In genomic region chr2:118846246-118846645, GRCm38 (mm10) we compare ENCODE assay signal across 10 mouse cellular contexts. TPM values are rescaled to one million over a fixed set of nuclear protein-coding genes. Genes with fewer than 3 reads are reported as not detected.
DNase-seq lines count a peak whose midpoint lies in the region; ATAC-seq lines count a peak whose summit lies in the region.
"Had no signal": no experiment of that assay in that cellular context is flagged by ENCODE, and none has a peak within 500 bp of the region (broad histone marks: within the 10 kb centered on the region; RNA-seq: fewer than 3 reads in every experiment).

No protein-coding gene starts in this region.

- H3K27me3 ChIP-seq in forebrain, embryonic 15.5 days, result no peaks in the 10 kb centered on the region
- H3K27me3 ChIP-seq in forebrain, embryonic 12.5 days, result no peaks in the 10 kb centered on the region
- H3K27me3 ChIP-seq in liver, embryonic 15.5 days, result peaks cover 22% of the 10 kb centered on the region; the same call in 1 of the 2 replicates
- no peaks in the 10 kb centered on the region for H3K27me3 ChIP-seq in heart, embryonic 10.5 days (ENCODE audit: insufficient read depth, poor library complexity, severe bottlenecking)
- no peaks in the 10 kb centered on the region for H3K27me3 ChIP-seq in midbrain, embryonic 10.5 days (ENCODE audit: low read depth, poor library complexity, severe bottlenecking)
- H3K27me3 ChIP-seq: hindbrain, embryonic 12.5 days; lung, embryonic 15.5 days had no signal

- no peak overlapping the region for H3K4me3 ChIP-seq in forebrain, embryonic 15.5 days
- no peak overlapping the region for H3K4me3 ChIP-seq in forebrain, embryonic 12.5 days (replicated peaks)
- H3K4me3 ChIP-seq in liver, embryonic 15.5 days (replicated peaks), result no peak overlapping the region
- no peak overlapping the region for H3K4me3 ChIP-seq in heart, embryonic 10.5 days
- no peak overlapping the region for H3K4me3 ChIP-seq in midbrain, embryonic 10.5 days
- H3K4me3 ChIP-seq: hindbrain, embryonic 12.5 days; lung, embryonic 15.5 days had no signal

- ATAC-seq in forebrain, embryonic 15.5 days (replicated peaks), result peak; percentile 70; the same call in 1 of the 2 replicates
- no peak for ATAC-seq in forebrain, embryonic 12.5 days (ENCODE audit: low FRiP score)
- peak; percentile 59 for ATAC-seq in liver, embryonic 15.5 days (ENCODE audit: insufficient read depth)

- no peak overlapping the region for H3K4me2 ChIP-seq in forebrain, embryonic 15.5 days (replicated peaks)
- H3K4me2 ChIP-seq in forebrain, embryonic 12.5 days, result no peak overlapping the region
- H3K4me2 ChIP-seq in liver, embryonic 15.5 days, result no peak overlapping the region
- H3K4me2 ChIP-seq: hindbrain, embryonic 12.5 days; lung, embryonic 15.5 days had no signal

- no peaks in the 10 kb centered on the region for H3K36me3 ChIP-seq in forebrain, embryonic 15.5 days
- H3K36me3 ChIP-seq in forebrain, embryonic 12.5 days (replicated peaks), result no peaks in the 10 kb centered on the region
- H3K36me3 ChIP-seq in liver, embryonic 15.5 days (replicated peaks), result no peaks in the 10 kb centered on the region
- no peaks in the 10 kb centered on the region for H3K36me3 ChIP-seq in heart, embryonic 10.5 days
- H3K36me3 ChIP-seq in midbrain, embryonic 10.5 days, result no peaks in the 10 kb centered on the region
- H3K36me3 ChIP-seq: hindbrain, embryonic 12.5 days; lung, embryonic 15.5 days had no signal

- DNase-seq in 416B (ENCODE audit: low read depth), result peak; percentile 23
- peak; percentile 60 for DNase-seq in kidney, adult 11 months
- DNase-seq in embryo, embryonic 9.5 days (ENCODE audit: extremely low spot score), result no peak
- DNase-seq in heart, embryonic 10.5 days (ENCODE audit: low spot score), result no peak
- DNase-seq in midbrain, embryonic 10.5 days (ENCODE audit: low spot score), result no peak

- no peak overlapping the region for H3K9ac ChIP-seq in forebrain, embryonic 15.5 days (replicated peaks)
- H3K9ac ChIP-seq in forebrain, embryonic 12.5 days, result no peak overlapping the region
- no peak overlapping the region for H3K9ac ChIP-seq in liver, embryonic 15.5 days
- H3K9ac ChIP-seq: hindbrain, embryonic 12.5 days; lung, embryonic 15.5 days had no signal

- peaks cover 5% of the 10 kb centered on the region; the same call in 1 of the 2 replicates for H3K4me1 ChIP-seq in forebrain, embryonic 15.5 days
- no peaks in the 10 kb centered on the region for H3K4me1 ChIP-seq in forebrain, embryonic 12.5 days
- peaks cover 19% of the 10 kb centered on the region for H3K4me1 ChIP-seq in liver, embryonic 15.5 days (replicated peaks)
- peaks cover 5% of the 10 kb centered on the region; the same call in 1 of the 2 replicates for H3K4me1 ChIP-seq in heart, embryonic 10.5 days
- no peaks in the 10 kb centered on the region for H3K4me1 ChIP-seq in midbrain, embryonic 10.5 days
- H3K4me1 ChIP-seq: hindbrain, embryonic 12.5 days had no signal

- H3K9me3 ChIP-seq in forebrain, embryonic 15.5 days, result no peaks in the 10 kb centered on the region
- no peaks in the 10 kb centered on the region for H3K9me3 ChIP-seq in forebrain, embryonic 12.5 days
- H3K9me3 ChIP-seq in liver, embryonic 15.5 days (replicated peaks), result no peaks in the 10 kb centered on the region
- no peaks in the 10 kb centered on the region for H3K9me3 ChIP-seq in heart, embryonic 10.5 days
- H3K9me3 ChIP-seq in midbrain, embryonic 10.5 days (replicated peaks), result no peaks in the 10 kb centered on the region
- H3K9me3 ChIP-seq: hindbrain, embryonic 12.5 days; lung, embryonic 15.5 days had no signal

- WGBS in forebrain, embryonic 15.5 days, result 54% methylated on average over 7 of the region's 7 CpGs
- WGBS in forebrain, embryonic 12.5 days, result 63% methylated on average over 7 of the region's 7 CpGs
- WGBS in liver, embryonic 15.5 days (ENCODE audit: insufficient replicate concordance), result 53% methylated on average over 7 of the region's 7 CpGs
- 50% methylated on average over 7 of the region's 7 CpGs for WGBS in heart, embryonic 10.5 days
- 72% methylated on average over 7 of the region's 7 CpGs for WGBS in midbrain, embryonic 10.5 days

- H3K27ac ChIP-seq in forebrain, embryonic 15.5 days (replicated peaks), result no peak overlapping the region
- H3K27ac ChIP-seq in forebrain, embryonic 12.5 days, result no peak overlapping the region
- H3K27ac ChIP-seq in liver, embryonic 15.5 days (replicated peaks), result no peak overlapping the region
- H3K27ac ChIP-seq in heart, embryonic 10.5 days, result no peak overlapping the region
- no peak overlapping the region for H3K27ac ChIP-seq in midbrain, embryonic 10.5 days (replicated peaks)
- H3K27ac ChIP-seq: hindbrain, embryonic 12.5 days; lung, embryonic 15.5 days had no signal

RNA-seq across cellular contexts. Expression of gene Ivd, which starts 15.5 kb away (rescaled TPM):
- 54.2 and 62.1 TPM in 2 replicates for polyA plus RNA-seq in forebrain, embryonic 15.5 days (2015; fragmentation: Nextera tagmentation; extraction: Ambion mirVana)
- polyA plus RNA-seq in forebrain, embryonic 12.5 days (2016; fragmentation: Nextera tagmentation; extraction: Ambion mirVana), result 50.8 and 56.3 TPM in 2 replicates
- polyA plus RNA-seq in liver, embryonic 15.5 days (2015; fragmentation: Nextera tagmentation; extraction: Ambion mirVana), result 35.8 and 43.5 TPM in 2 replicates
- polyA plus RNA-seq in heart, embryonic 10.5 days (2016; fragmentation: Nextera tagmentation; extraction: Ambion mirVana), result 67.2 and 82.4 TPM in 2 replicates
- 63.3 and 67.3 TPM in 2 replicates for polyA plus RNA-seq in midbrain, embryonic 10.5 days (2016; fragmentation: Nextera tagmentation; extraction: Ambion mirVana)

RNA-seq across cellular contexts. Expression of gene Knstrn, which starts 32.4 kb away (rescaled TPM):
- 59.0 and 69.4 TPM in 2 replicates for polyA plus RNA-seq in forebrain, embryonic 15.5 days (2015; fragmentation: Nextera tagmentation; extraction: Ambion mirVana)
- 164 and 167 TPM in 2 replicates for polyA plus RNA-seq in forebrain, embryonic 12.5 days (2016; fragmentation: Nextera tagmentation; extraction: Ambion mirVana)
- polyA plus RNA-seq in liver, embryonic 15.5 days (2015; fragmentation: Nextera tagmentation; extraction: Ambion mirVana), result 67.2 and 73.9 TPM in 2 replicates
- 113 and 127 TPM in 2 replicates for polyA plus RNA-seq in heart, embryonic 10.5 days (2016; fragmentation: Nextera tagmentation; extraction: Ambion mirVana)
- 181 and 184 TPM in 2 replicates for polyA plus RNA-seq in midbrain, embryonic 10.5 days (2016; fragmentation: Nextera tagmentation; extraction: Ambion mirVana)

RNA-seq across cellular contexts. Expression of gene Bahd1, which starts 53.9 kb away (rescaled TPM):
- 6.7 TPM in 2 replicates for polyA plus RNA-seq in forebrain, embryonic 15.5 days (2015; fragmentation: Nextera tagmentation; extraction: Ambion mirVana)
- 5.5 TPM in 2 replicates for polyA plus RNA-seq in forebrain, embryonic 12.5 days (2016; fragmentation: Nextera tagmentation; extraction: Ambion mirVana)
- polyA plus RNA-seq in liver, embryonic 15.5 days (2015; fragmentation: Nextera tagmentation; extraction: Ambion mirVana), result 3.2 and 4.3 TPM in 2 replicates
- polyA plus RNA-seq in heart, embryonic 10.5 days (2016; fragmentation: Nextera tagmentation; extraction: Ambion mirVana), result 3.3 and 4.4 TPM in 2 replicates
- 3.8 and 3.9 TPM in 2 replicates for polyA plus RNA-seq in midbrain, embryonic 10.5 days (2016; fragmentation: Nextera tagmentation; extraction: Ambion mirVana)

Comparison
In these comparisons a context has a peak if more than half of its experiments do, and no peak if none do; other contexts are left out.
1. DNase-seq: peak in 416B (single experiment) and kidney, adult 11 months (single experiment); none in embryo, embryonic 9.5 days (single experiment), heart, embryonic 10.5 days (single experiment) and midbrain, embryonic 10.5 days (single experiment).